Mouse (Mus musculus) C2C12 (cell line): ENCODE data around the gene Tbxa2r.

ENCODE experiments used
- CEBPB ChIP-seq: IDR thresholded peaks from one replicate; pipeline ENCODE4 v1.6.1; 2011; ENCODE audit warnings: low read depth, mild to moderate bottlenecking, control low read depth, moderate library complexity
- CTCF ChIP-seq: IDR thresholded peaks from one replicate; pipeline ENCODE4 v1.5.1; 2011; ENCODE audit not compliant: control insufficient read depth, insufficient read depth, insufficient read length
- FOSL1 ChIP-seq: IDR thresholded peaks from one replicate; pipeline ENCODE4 v1.8.0; 2011; ENCODE audit warnings: mild to moderate bottlenecking, low read length; ENCODE audit not compliant: poor library complexity, insufficient read depth, severe bottlenecking
- MAX ChIP-seq: IDR thresholded peaks from one replicate; pipeline ENCODE4 v1.6.1; 2011; ENCODE audit warnings: mild to moderate bottlenecking, control low read depth
- MYOD1 ChIP-seq: IDR thresholded peaks from one replicate; pipeline ENCODE4 v1.6.1; 2011; ENCODE audit warnings: low read depth; ENCODE audit not compliant: control insufficient read depth, insufficient read length
- MYOG ChIP-seq: IDR thresholded peaks from one replicate; pipeline ENCODE4 v1.6.1; 2011; ENCODE audit not compliant: control insufficient read depth, insufficient read length; ENCODE audit errors: extremely low read depth
- USF1 ChIP-seq: IDR thresholded peaks from one replicate; pipeline ENCODE4 v1.6.1; 2011; ENCODE audit warnings: low read depth, mild to moderate bottlenecking, control low read depth, moderate library complexity

DNA sequence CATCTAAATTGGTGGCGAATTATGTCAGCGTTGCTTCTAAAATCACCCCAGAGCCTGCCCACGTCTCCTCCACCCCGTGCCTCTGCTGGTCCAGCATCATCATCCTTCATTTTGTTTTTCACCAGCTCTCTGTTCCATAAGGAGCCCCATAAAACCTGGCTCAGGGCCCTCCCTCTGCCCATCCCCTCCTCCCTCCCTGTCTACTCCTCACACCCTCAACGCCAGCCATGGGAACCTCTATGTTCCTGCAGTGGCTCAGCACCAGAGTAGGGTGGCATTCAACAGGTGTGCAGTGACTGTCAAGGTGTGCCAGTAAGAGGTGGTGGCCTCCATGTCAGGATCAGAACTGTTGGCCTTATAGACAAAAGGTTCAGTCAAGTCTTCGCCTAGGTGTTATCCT, 33.3 kb upstream of the Tbxa2r start:
- TF ChIP-seq USF1 (no peak), CTCF (no peak), CEBPB (no peak), MYOD1 (no peak), MAX (no peak), MYOG (no peak), FOSL1 (no peak)
